Mouse (Mus musculus) gastrocnemius, adult 2 months (tissue): Measurements from ENCODE around the gene Galk1. TPM values are rescaled to one million over a fixed set of nuclear protein-coding genes. Genes with fewer than 3 reads are reported as not detected.
"Not testable (repeated sequence)": the region's sequence is repeated elsewhere in the genome, so short reads cannot be mapped to it uniquely, and the experiment has no call there.

ENCODE experiments used
- DNase-seq: peaks from one replicate; pipeline ENCODE4 v3.0.0; 2022
- H3K27ac ChIP-seq: fragments of 200-600 bp; 2 replicates; pipeline ENCODE4 v1.8.1; 2022; ENCODE audit warnings: mild to moderate bottlenecking
- H3K4me3 ChIP-seq: fragments of 200-600 bp; 2 replicates; pipeline ENCODE4 v1.8.1; 2022; ENCODE audit warnings: mild to moderate bottlenecking, moderate library complexity
- CTCF ChIP-seq: fragments of 200-600 bp; IDR thresholded peaks from 2 replicates; pipeline ENCODE4 v1.8.1; 2022; ENCODE audit warnings: antibody characterized with exemption, mild to moderate bottlenecking, moderate library complexity
- intact Hi-C: fragments of 180-260 bp; cut with DNase I; formaldehyde crosslinking; loops from one replicate; pipeline ENCODE4 v1.15.1; 2025
- total RNA-seq, 2 experiments: library from RNA; stranded (reverse); gene quantifications; 2 replicates each; pipeline ENCODE4 v1.2.3; 2021

Galk1 gene
- total RNA-seq, 2 experiments from 2014 or later = 3.0 to 3.8 TPM

DNA sequence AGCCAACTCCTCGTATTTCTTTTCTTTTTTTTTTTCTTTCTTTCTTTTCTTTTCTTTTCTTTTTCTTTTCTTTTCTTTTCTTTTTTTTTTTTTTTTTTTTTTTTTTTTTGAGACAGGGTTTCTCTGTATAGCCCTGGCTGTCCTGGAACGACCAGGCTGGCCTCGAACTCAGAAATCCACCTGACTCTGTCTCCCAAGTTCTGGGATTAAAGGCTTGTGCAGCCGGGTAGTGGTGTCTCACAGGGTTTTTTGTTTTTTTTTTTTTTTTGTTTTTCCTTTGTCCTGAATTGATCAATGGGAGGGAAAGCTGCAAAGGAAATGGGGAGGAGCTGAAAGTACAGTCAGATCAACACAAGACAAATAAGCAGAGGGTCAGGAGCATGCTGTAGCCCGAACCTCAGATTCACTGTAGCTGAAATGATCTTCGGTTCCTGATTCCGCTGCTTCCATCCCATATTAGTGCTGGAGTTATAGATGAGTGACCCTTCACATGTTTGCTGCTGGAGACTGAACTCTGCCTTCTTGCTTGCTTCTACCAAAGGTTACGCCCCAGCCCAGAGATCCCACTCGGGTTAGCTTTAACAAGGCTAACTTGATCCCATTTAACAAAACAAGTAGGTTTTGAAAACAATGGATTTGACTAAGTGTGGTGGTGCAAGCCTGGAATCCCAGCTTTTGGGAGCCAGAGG, 15.8 kb upstream of the Galk1 start:
- intact Hi-C loops = no loop called here
- DNase-seq = no peak
- no peak for TF ChIP-seq CTCF
- no peak overlapping the region for H3K4me3 ChIP-seq
- no peak overlapping the region for H3K27ac ChIP-seq

DNA sequence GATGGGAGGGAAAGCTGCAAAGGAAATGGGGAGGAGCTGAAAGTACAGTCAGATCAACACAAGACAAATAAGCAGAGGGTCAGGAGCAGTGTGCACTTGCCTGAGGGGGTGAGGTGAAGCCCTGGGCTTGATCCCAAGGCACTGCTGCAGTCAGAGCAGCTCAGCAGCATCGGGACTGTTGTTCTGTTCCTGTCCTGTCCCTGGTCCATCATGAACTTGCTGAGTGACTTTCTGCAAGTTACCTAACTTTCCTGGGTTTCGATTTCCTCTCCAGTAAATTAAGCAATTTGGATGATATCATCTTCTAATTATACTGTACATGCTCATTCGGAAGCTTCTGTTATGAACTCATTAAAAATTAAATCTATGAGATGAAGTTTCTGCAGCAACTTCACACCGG, 15.2 kb upstream of the Galk1 start, which contains the start of gene H3f3b:
Gene H3f3b (minus strand): TSS at position 207 of the 400 bp plus-strand sequence.
- H3K4me3 ChIP-seq = no peak within 1 kb of the TSS

DNA sequence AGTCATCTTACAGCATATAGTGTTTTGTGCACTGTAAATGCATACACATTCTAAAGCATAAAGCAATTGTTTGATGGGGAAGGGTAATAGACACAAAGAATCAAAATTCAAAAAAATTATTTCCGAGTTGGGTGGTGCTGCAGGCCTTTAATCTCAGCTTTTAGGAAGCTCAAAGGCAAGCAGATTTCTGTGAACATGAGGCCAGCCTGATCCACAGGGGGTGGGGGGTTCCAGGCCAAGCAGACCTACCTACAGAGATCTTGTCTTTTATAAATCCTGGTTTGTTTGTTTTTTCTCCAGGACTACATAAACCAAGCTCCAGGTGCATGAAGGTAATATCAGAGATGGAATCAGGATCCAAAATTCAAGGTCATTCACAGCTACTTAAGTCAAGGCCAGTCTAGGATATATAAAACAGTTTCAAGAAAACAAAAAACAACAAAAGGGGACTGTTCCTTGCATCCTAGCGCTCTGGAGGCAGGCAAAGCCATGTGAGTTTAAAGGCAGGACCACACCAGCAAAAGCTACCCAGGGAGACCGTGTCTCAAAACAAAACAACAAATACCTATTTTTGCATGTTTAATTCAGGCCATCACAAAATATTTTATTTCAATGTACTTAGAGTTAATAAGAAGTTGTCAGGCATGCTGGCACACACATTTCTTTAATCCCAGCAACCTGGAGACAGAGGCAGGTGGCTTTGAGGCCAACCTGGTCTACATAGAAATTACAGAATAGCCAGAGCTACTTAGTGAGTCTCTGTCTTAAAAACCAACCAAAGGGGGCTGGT, 12.7 kb upstream of the Galk1 start:
- intact Hi-C loops = no loop called here
- no peak for DNase-seq
- peak overlapping the region; percentile 75 for H3K27ac ChIP-seq
- H3K4me3 ChIP-seq = no peak overlapping the region
- TF ChIP-seq CTCF = no peak

More for the DNA sequence above, 15.2 kb upstream of the Galk1 start, which contains the start of gene H3f3b:
- TF ChIP-seq CTCF = no peak
- intact Hi-C loops = no loop called here
- no peak for DNase-seq
- peak within 1 kb of the TSS; percentile 49 for H3K27ac ChIP-seq

DNA sequence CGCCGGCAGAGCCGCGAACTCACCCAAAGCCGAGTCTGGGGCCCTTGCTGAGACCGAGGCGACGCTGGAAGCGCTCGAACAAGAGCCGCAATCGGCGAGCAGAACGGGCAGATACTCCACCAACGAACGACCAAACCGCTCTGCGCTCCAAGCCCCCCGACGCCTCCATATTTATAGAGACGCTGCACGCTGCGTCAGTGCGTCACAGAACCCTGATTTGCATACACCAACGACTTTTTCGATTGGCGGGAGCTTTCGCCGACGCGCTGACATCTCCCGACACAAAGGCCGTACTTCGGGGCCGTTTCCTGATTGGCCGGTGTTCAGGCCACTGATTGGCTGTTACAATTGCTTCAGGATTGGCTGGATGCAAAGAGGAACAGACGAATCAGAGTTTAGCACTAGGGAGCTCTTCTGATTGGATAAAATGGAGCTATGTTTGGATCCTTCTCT, 11.9 kb upstream of the Galk1 start:
- intact Hi-C loops = no loop called here
- Histone ChIP-seq H3K27ac (peak overlapping the region; percentile 100), H3K4me3 (peak overlapping the region; percentile 93)
- no peak for TF ChIP-seq CTCF
- DNase-seq = peak; percentile 96

DNA sequence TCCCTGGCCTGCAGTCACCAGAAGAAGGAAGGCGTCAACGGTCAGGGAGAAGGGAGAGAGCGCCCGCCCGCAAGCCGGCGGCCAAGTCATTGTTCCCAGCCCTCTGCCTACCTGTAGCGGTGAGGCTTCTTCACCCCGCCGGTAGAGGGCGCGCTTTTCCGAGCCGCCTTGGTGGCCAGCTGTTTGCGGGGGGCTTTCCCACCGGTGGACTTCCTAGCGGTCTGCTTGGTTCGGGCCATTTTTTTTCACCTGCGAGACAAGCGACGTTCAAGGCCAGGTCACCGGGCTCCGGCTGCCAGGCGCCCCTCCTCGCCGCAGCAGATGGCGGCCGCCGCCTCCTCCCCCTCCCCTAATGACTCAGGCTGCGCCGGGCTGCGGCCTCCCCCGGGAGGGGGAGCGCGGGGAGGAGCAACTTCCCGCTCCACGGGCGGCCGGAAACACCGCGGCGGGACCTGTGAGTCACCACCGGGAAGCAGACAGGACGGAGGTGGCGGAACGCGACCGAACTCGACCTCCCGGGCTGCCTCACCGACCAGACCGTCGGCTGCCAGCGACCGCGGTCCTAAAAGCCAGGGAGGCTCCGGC, 11.3 kb upstream of the Galk1 start:
- TF ChIP-seq CTCF = peak; percentile 92; the same call in 1 of the 2 replicates
- Histone ChIP-seq H3K4me3 (peak overlapping the region; percentile 93), H3K27ac (peak overlapping the region; percentile 100)
- peak; percentile 90 for DNase-seq
- intact Hi-C loops = no loop called here

DNA sequence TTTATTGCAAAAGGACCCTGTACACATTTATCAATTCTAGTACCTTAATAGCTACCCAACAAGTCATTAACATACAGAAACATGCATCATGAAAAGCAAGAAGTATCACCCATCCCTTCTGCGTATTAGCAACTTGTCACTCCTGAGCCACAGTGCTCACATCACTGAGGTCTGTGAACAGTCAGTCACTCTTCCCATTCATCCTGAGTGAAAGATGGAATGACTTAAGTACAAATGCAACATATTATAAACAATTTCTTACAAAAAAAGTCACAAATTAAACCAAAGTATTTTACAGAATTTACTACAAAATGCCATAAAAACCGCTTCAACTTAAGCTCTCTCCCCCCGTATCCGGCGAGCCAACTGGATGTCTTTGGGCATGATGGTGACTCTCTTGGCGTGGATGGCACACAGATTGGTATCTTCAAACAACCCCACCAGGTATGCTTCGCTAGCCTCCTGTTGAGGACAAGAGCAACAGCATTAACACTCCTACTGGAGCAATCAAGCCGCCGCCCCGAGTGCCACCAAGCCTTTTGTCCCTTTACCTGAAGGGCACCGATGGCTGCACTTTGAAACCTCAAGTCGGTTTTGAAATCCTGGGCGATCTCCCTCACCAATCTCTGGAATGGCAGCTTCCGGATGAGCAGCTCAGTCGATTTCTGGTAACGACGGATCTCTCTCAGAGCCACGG, 10.7 kb upstream of the Galk1 start:
- intact Hi-C loops, DNase-seq: not testable (repeated sequence)
- H3K27ac ChIP-seq = peak overlapping the region; percentile 100
- peak overlapping the region; percentile 93 for H3K4me3 ChIP-seq

DNA sequence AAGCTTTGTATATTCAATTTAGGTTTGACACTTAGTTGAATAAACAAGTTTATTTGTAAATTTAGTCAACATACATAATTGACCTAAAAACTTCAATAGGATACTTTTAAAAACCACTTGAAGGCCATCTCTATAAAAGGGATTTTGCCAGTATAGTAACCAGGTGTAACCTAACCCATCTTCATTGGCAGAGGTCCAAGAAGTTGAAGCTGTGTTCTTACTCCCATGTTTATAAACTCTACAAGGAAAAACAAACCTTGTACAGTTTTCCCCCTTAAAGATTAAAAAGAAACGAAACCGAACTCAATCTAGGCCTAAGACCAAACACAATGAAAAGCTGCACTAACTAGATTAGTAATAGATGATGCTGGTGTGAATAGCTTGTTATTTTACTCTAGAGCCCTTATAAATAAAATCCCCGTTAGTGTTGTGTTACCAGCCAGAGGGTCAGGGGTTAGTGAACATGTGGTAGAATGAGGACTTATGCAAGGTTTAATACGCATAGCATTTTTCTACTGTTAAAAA, 9.8 kb upstream of the Galk1 start:
- H3K27ac ChIP-seq = no peak overlapping the region; the same call in 1 of the 2 replicates
- intact Hi-C loops = no loop called here
- peak overlapping the region; percentile 93 for H3K4me3 ChIP-seq
- TF ChIP-seq CTCF = no peak
- no peak for DNase-seq

DNA sequence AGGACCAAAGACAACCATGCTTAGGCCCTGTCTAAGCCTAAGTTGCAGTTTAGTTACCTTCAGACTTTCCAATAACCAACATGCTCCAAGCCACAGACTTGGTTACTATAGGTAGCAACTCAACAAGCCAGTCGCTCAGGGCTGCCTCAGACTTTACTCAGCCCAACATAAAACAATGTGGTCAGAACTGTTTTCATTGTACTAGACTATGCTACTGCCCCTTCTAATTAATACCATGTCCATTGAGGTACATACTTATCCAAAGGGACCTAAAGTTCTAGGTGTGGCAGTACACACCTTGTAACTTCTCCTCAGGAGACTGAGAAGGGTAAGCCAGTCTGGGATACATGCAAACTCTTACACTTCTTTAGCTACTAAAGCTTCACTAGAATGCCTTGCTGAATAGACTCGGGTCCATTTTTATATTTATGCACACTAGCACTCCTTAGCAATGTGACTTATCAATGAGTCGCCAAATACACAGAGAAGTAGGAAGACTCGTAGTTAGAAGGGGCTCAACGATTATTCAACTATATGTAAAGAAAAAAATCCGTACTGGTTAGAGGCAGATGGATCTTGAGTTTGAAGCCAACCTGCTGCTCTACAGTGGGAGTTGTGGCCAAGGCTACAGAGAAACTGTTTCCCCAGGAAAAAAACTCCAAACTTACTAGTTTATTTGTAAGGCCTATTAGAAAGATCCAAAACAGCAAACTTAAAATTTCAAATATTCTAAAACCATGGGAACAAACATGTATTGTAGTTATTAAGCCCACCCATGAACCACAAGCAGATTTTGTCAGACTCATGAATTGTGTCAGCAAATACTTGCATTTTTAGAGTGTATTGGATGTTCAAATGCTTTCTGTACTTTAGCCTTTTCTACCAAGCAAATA, 9.1 kb upstream of the Galk1 start:
- intact Hi-C loops = loop anchor here (2.0 kb wide), 1 partner anchor 87 kb away; no protein-coding TSS in a partner anchor
- no peak for TF ChIP-seq CTCF
- peak overlapping the region; percentile 93 for H3K4me3 ChIP-seq
- DNase-seq = no peak
- no peak overlapping the region; the same call in 1 of the 2 replicates for H3K27ac ChIP-seq

DNA sequence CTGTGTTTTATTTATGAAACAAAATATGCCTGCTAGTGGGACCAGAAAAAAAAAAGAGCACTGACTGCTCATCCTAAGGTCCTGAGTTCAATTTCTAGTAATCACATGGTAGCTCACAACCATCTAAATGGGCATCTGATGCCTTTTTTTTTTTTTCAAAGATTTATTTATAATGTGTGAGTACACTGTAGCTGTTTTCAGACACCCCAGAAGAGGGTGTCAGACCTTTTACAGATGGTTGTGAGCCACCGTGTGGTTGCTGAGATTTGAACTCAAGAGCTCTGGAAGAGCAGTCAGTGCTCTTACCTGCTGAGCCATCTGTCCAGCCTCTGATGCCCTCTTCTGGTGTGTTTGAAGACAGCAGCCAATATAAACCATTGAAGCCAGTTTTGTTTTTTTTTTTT, 8.0 kb upstream of the Galk1 start:
- no peak overlapping the region for H3K27ac ChIP-seq
- intact Hi-C loops = loop anchor here (2.0 kb wide), 1 partner anchor 86 kb away; no protein-coding TSS in a partner anchor
- DNase-seq = no peak
- peak; percentile 22; the same call in 1 of the 2 replicates for TF ChIP-seq CTCF
- H3K4me3 ChIP-seq = no peak overlapping the region

DNA sequence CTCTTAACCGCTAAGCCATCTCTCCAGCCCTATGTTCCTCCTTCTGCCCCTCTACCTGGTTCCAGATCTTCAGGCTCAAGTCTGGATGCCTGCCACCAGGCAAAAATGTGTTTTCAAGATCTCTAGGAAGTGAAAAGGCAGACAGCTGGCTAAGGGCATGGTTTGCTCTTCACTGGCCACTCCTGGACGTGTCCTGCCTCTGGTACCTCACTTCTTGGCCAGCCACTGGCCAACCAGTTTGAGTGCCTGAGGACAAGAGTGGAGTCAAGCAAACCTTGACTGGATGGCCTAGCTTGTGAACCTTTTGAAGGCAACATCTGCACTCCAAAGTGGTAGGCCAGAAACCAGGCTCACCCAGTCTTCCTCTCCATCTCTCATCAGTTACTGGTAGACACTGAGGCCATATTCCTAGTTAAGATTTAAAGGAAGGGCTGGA, 7.5 kb upstream of the Galk1 start:
- intact Hi-C loops = loop anchor here (2.0 kb wide), 1 partner anchor 85 kb away; no protein-coding TSS in a partner anchor
- H3K4me3 ChIP-seq = no peak overlapping the region
- H3K27ac ChIP-seq = no peak overlapping the region
- no peak for DNase-seq
- no peak for TF ChIP-seq CTCF

DNA sequence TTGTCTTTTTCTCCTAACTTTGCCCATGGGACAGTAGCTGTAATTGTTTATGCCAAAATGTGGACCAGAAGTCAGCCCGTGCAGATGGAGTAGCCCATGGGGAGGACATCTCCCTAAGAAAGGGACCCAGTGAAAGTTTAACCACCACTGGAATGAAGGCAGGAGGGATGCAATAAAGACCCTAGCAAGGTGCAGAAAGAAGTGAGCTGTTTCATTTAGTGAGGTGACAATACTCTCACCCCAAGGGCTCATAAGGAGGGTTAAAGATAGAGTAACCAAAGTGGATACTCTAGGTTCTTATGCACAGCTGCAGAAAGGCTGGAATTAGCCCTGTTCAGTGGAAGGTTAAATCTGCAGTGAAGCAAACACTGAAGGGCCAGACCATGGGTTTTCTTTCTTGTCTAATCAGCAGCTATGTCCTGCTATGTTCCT, 6.9 kb upstream of the Galk1 start:
- no peak for DNase-seq
- TF ChIP-seq CTCF = no peak
- no peak overlapping the region for H3K4me3 ChIP-seq
- no peak overlapping the region for H3K27ac ChIP-seq
- intact Hi-C loops = no loop called here

DNA sequence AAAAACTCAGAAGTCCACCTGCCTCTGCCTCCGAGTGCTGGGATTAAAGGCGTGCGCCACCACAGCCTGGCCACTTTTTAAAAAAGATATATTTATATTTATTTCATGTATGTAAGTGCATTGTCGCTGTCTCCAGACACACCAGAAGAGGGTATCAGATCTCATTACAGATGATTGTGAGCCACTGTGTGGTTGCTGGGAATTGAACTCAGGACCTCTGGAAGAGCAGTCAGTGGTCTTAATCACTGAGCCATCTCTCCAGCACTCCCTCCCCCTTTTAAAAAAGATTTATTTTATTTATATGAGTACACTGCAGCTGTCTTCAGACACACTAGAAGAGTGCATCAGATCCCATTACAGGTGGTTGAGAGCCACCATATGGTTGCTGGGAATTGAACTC, 6.3 kb upstream of the Galk1 start:
- DNase-seq, intact Hi-C loops, H3K4me3 ChIP-seq, H3K27ac ChIP-seq: not testable (repeated sequence)
